Mouse (Mus musculus) c-Kit-negative CD71-positive TER-119-positive erythroid progenitor cells, embryonic 14.5 days (primary cell): ENCODE measurements around the gene Atp5f1.

ENCODE experiments used
- DNase-seq: peaks from one replicate; pipeline ENCODE4 v3.0.0-alpha.2; 2013; ENCODE audit warnings: low read depth, low spot score

Gene Atp5f1

DNA sequence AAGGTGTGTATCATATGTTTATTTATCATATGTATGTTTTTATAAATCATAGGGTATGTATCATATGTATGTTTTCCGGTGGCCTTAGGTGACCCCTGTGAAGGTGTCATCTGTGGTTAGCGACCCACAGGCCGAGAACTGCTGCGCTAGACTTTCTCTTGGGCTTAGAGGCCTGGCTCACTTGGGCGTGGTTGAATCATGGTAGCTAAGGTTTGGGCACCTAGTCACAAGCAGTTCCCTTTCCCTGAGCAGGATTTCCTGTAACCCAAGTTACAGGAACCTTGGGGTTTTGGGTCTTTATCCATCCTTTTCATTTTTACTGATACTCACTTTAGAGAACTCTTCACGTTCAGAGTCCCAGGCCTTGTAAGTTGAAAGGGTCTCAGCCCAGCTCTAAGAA is 59.6 kb downstream of the Atp5f1 start:
- no peak for DNase-seq

GRCm38 (mm10) chr3:105899394-105900147 is 60.3 kb downstream of the Atp5f1 start:
- peak; percentile 72 for DNase-seq

- no peak for DNase-seq
Observed at GRCm38 (mm10) chr3:105898861-105899260, 61.0 kb downstream of the Atp5f1 start.

- DNase-seq: no peak
Observed at GRCm38 (mm10) chr3:105898325-105898724, 61.6 kb downstream of the Atp5f1 start.

GRCm38 (mm10) chr3:105896811-105897210 is 63.1 kb downstream of the Atp5f1 start:
- DNase-seq: no peak

- DNase-seq: no peak
Observed at GRCm38 (mm10) chr3:105894601-105895592, 65.0 kb downstream of the Atp5f1 start.

DNA sequence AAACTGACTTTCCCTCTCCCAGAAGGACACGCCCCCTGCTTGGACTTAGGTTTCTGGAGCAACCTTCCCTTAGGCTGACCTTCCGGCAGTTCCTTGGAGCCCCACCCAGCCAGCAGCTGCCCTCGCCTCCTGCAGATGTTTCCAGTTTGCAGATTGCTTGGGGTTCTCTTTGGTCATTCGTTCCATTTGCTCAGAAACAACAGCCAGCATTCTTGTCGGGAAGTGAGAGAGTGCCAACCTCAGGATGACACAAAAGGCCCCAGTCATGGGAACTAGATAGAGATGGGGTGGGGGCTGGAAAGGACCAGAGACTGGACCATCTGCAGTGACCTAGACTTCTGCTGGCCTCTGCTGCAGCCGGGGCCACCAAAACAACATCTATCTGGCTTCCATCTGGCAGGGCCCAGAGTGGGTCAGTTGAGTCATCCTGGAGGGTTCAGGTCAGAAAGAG is 65.9 kb downstream of the Atp5f1 start:
- DNase-seq: no peak
